Mouse (Mus musculus): ENCODE measurements around the gene Borcs6. TPM values are rescaled to one million over a fixed set of nuclear protein-coding genes. Genes with fewer than 3 reads are reported as not detected.

Borcs6 gene
- total RNA-seq, 4 experiments from 2014 or later, result 29.8 to 33.9 (median 31.5) TPM

- no peak for DNase-seq
These were observed 8.8 kb upstream of the Borcs6 start for GRCm38 (mm10) chr11:69050748-69051147.

GRCm38 (mm10) chr11:69051771-69052170, 7.7 kb upstream of the Borcs6 start:
- no peak for DNase-seq

GRCm38 (mm10) chr11:69052824-69053421, 6.6 kb upstream of the Borcs6 start:
- DNase-seq, result no peak

- DNase-seq, result no peak
These were observed 5.7 kb upstream of the Borcs6 start for GRCm38 (mm10) chr11:69053848-69054247.

GRCm38 (mm10) chr11:69058265-69058664, 1.3 kb upstream of the Borcs6 start:
- DNase-seq, result no peak

- no peak for DNase-seq
These were observed 674 bp upstream of the Borcs6 start for GRCm38 (mm10) chr11:69058729-69059356.

GRCm38 (mm10) chr11:69059975-69060411, 476 bp downstream of the Borcs6 start:
- DNase-seq, result no peak

GRCm38 (mm10) chr11:69060448-69061254, 1.1 kb downstream of the Borcs6 start:
- DNase-seq, result no peak

- DNase-seq, result no peak
These were observed 1.9 kb downstream of the Borcs6 start for GRCm38 (mm10) chr11:69061255-69061912.

- peak; percentile 62 for DNase-seq
These were observed 2.8 kb downstream of the Borcs6 start for GRCm38 (mm10) chr11:69062194-69062760.

GRCm38 (mm10) chr11:69062761-69063224, 3.3 kb downstream of the Borcs6 start:
- peak; percentile 94 for DNase-seq

- DNase-seq, result no peak
These were observed 4.1 kb downstream of the Borcs6 start for GRCm38 (mm10) chr11:69063413-69064201.

- no peak for DNase-seq
These were observed 5.0 kb downstream of the Borcs6 start for GRCm38 (mm10) chr11:69064259-69065133.

GRCm38 (mm10) chr11:69065394-69065925, 5.9 kb downstream of the Borcs6 start:
- no peak for DNase-seq

- no peak for DNase-seq
These were observed 6.8 kb downstream of the Borcs6 start for GRCm38 (mm10) chr11:69066163-69066861.

- peak; percentile 86 for DNase-seq
These were observed 7.4 kb downstream of the Borcs6 start for GRCm38 (mm10) chr11:69066956-69067355.

GRCm38 (mm10) chr11:69067601-69068000, 8.1 kb downstream of the Borcs6 start:
- peak; percentile 53 for DNase-seq

GRCm38 (mm10) chr11:69070093-69070492, 10.6 kb downstream of the Borcs6 start:
- DNase-seq, result no peak

- peak; percentile 91 for DNase-seq
These were observed 11.2 kb downstream of the Borcs6 start, which contains the start of gene Tmem107 for GRCm38 (mm10) chr11:69070590-69071222. Gene Tmem107, plus strand, starts transcription at chr11:69070806.

All from adrenal gland, adult 8-10 months (tissue).